Mouse (Mus musculus) lung, postnatal 0 days (tissue): Measurements from ENCODE around the gene Ccdc181.

ENCODE experiments used
- CTCF ChIP-seq: IDR thresholded peaks from 2 replicates; pipeline ENCODE4 v1.5.1; 2016; ENCODE audit warnings: antibody characterized with exemption, mild to moderate bottlenecking
- EP300 ChIP-seq: IDR thresholded peaks from 2 replicates; pipeline ENCODE4 v1.6.1; 2016; ENCODE audit warnings: antibody characterized with exemption, mild to moderate bottlenecking, control low read depth

DNA sequence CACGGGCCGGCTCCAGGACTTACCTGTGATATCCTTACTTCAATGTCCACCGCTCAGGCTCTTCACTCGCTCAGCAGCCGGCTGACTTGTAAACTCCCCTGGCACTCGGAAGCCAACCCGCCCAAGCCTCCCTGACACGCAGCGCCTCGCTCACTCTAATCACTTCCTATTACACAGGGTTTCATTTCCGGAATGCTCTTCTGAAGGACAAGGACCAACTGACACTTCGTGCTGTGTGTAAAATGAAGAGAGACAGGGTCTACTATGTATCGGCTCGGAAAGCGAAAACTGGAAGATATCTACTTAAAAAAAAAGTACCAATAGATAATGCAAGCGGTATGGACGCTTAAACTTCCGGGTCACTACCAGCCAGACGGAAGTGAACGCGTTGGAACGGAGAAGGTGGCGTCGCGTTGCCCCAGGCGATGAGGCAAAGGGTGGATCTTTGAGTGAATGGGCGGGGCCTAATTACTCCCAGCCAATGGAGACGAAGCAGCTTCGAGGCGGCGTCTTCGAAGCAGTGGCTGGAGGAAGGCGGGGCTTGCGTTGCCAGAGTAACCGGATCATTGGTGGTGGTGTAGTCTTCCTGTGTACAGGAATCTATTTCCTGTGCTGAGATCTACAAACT, 31.9 kb downstream of the Ccdc181 start, which contains the start of gene Blzf1:
- no peak for TF ChIP-seq CTCF
- peak; percentile 36; the same call in 1 of the 2 replicates for TF ChIP-seq EP300
